Comparison of ENCODE assay signal across 11 mouse cellular contexts in the genomic region with DNA sequence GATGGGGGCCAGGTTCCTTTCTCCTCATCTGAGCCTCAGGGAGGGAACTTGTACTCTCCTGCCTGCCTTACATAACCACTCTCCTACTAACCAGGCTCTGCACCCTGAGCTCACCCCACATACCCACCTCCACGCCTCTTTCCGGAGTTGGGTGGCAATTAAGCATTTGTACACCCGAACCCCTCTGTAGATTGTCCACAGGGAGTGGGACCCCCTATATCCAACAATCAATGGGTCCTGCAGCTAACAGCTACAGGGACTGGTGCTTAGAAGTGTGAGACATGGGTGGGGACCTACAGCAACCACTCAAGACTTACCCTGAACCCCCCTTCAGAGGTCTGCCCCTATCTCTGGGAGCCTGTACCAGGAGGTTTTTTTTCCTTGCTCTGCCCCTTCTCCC. TPM values are rescaled to one million over a fixed set of nuclear protein-coding genes. Genes with fewer than 3 reads are reported as not detected.
DNase-seq lines count a peak whose midpoint lies in the region; ATAC-seq lines count a peak whose summit lies in the region.
"Had no signal": no experiment of that assay in that cellular context is flagged by ENCODE, and none has a peak within 500 bp of the region (broad histone marks: within the 10 kb centered on the region; RNA-seq: fewer than 3 reads in every experiment).

No protein-coding gene starts in this region.

- no peak for DNase-seq in heart, adult 9 months (ENCODE audit: low spot score in 2 of 2)
- no peak for DNase-seq in midbrain, embryonic 14.5 days
- DNase-seq in heart, postnatal 4 days = peak; percentile 17

- no peaks in the 10 kb centered on the region for H3K27me3 ChIP-seq in heart, embryonic 13.5 days (replicated peaks)
- H3K27me3 ChIP-seq in midbrain, embryonic 12.5 days = 0 out of 2 replicates have a peak, but pooled peaks cover 3% of the 10 kb centered on the region
- no peaks in the 10 kb centered on the region for H3K27me3 ChIP-seq in midbrain, embryonic 14.5 days (ENCODE audit: control insufficient read depth, insufficient read depth, low read length)
- no peaks in the 10 kb centered on the region for H3K27me3 ChIP-seq in stomach, embryonic 14.5 days (ENCODE audit: control insufficient read depth, insufficient read depth, low read length)

- no peak overlapping the region for H3K4me2 ChIP-seq in heart, embryonic 13.5 days
- H3K4me2 ChIP-seq in midbrain, embryonic 12.5 days (replicated peaks) = no peak overlapping the region
- H3K4me2 ChIP-seq in midbrain, embryonic 14.5 days (ENCODE audit: low read length) = no peak overlapping the region
- H3K4me2 ChIP-seq in stomach, embryonic 14.5 days (replicated peaks; ENCODE audit: low read depth, low read length) = peak overlapping the region; percentile 53

- ATAC-seq in heart, embryonic 13.5 days (ENCODE audit: extremely low read depth, insufficient number of reproducible peaks, low FRiP score, low TSS enrichment) = no peak
- no peak for ATAC-seq in midbrain, embryonic 12.5 days (ENCODE audit: low FRiP score, low read depth)
- ATAC-seq in midbrain, embryonic 14.5 days (ENCODE audit: low FRiP score, low TSS enrichment) = no peak
- ATAC-seq in stomach, embryonic 14.5 days (ENCODE audit: insufficient number of reproducible peaks, insufficient read depth, low FRiP score, low read depth) = no peak
- no peak for ATAC-seq in CD4-positive, CD25-positive, alpha-beta regulatory T cell, adult 4 months
- ATAC-seq in cerebellum, adult (ENCODE audit: insufficient number of reproducible peaks, low FRiP score, low TSS enrichment) = no peak

- H3K4me1 ChIP-seq in heart, embryonic 13.5 days = peaks cover 97% of the 10 kb centered on the region
- H3K4me1 ChIP-seq in midbrain, embryonic 12.5 days = peaks cover 25% of the 10 kb centered on the region
- H3K4me1 ChIP-seq in midbrain, embryonic 14.5 days (ENCODE audit: control insufficient read depth, insufficient read depth, low read length) = peaks cover 13% of the 10 kb centered on the region
- peaks cover 61% of the 10 kb centered on the region for H3K4me1 ChIP-seq in stomach, embryonic 14.5 days (ENCODE audit: control insufficient read depth, insufficient read depth, low read length)

- peaks cover 11% of the 10 kb centered on the region for H3K36me3 ChIP-seq in heart, embryonic 13.5 days
- H3K36me3 ChIP-seq in midbrain, embryonic 12.5 days = no peaks in the 10 kb centered on the region
- no peaks in the 10 kb centered on the region for H3K36me3 ChIP-seq in midbrain, embryonic 14.5 days (ENCODE audit: control insufficient read depth, insufficient read depth, low read length)
- H3K36me3 ChIP-seq in stomach, embryonic 14.5 days (ENCODE audit: control insufficient read depth, insufficient read depth, low read length) = peaks cover 18% of the 10 kb centered on the region

- H3K9ac ChIP-seq in heart, embryonic 13.5 days = peak overlapping the region; percentile 85
- no peak overlapping the region for H3K9ac ChIP-seq in midbrain, embryonic 12.5 days (replicated peaks)
- no peak overlapping the region for H3K9ac ChIP-seq in midbrain, embryonic 14.5 days (replicated peaks; ENCODE audit: low read length)
- H3K9ac ChIP-seq in stomach, embryonic 14.5 days (replicated peaks; ENCODE audit: low read depth, low read length) = peak overlapping the region; percentile 28; the same call in 1 of the 2 replicates

- 85% methylated on average over 3 of the region's 3 CpGs for WGBS in heart, embryonic 13.5 days
- WGBS in midbrain, embryonic 12.5 days = 97% methylated on average over 3 of the region's 3 CpGs
- WGBS in midbrain, embryonic 14.5 days = 98% methylated on average over 3 of the region's 3 CpGs
- WGBS in stomach, embryonic 14.5 days = 97% methylated on average over 3 of the region's 3 CpGs

- H3K27ac ChIP-seq in heart, embryonic 13.5 days (replicated peaks) = peak overlapping the region; percentile 99
- peak overlapping the region; percentile 81; the same call in 1 of the 2 replicates for H3K27ac ChIP-seq in midbrain, embryonic 12.5 days (replicated peaks)
- H3K27ac ChIP-seq in midbrain, embryonic 14.5 days (replicated peaks; ENCODE audit: low read depth, low read length) = no peak overlapping the region
- peak overlapping the region; percentile 97 for H3K27ac ChIP-seq in stomach, embryonic 14.5 days (ENCODE audit: low read length)

- H3K9me3 ChIP-seq in heart, embryonic 13.5 days = no peaks in the 10 kb centered on the region
- no peaks in the 10 kb centered on the region for H3K9me3 ChIP-seq in midbrain, embryonic 12.5 days
- H3K9me3 ChIP-seq in midbrain, embryonic 14.5 days (ENCODE audit: control insufficient read depth, low read length) = no peaks in the 10 kb centered on the region
- H3K9me3 ChIP-seq in stomach, embryonic 14.5 days (ENCODE audit: control insufficient read depth, low read depth, low read length) = no peaks in the 10 kb centered on the region

- no peak overlapping the region for H3K4me3 ChIP-seq in heart, embryonic 13.5 days
- no peak overlapping the region for H3K4me3 ChIP-seq in midbrain, embryonic 12.5 days
- no peak overlapping the region for H3K4me3 ChIP-seq in midbrain, embryonic 14.5 days (replicated peaks; ENCODE audit: low read depth, low read length)
- H3K4me3 ChIP-seq in stomach, embryonic 14.5 days (ENCODE audit: low read depth, low read length) = peak overlapping the region; percentile 12; the same call in 1 of the 2 replicates

RNA-seq across cellular contexts. Expression of gene Tnnt3, which starts 18.0 kb away (rescaled TPM):
- 4.0 and 5.4 TPM in 2 replicates for polyA plus RNA-seq in heart, embryonic 13.5 days (2015; fragmentation: Nextera tagmentation; extraction: Ambion mirVana)
- polyA plus RNA-seq in midbrain, embryonic 12.5 days (2016; fragmentation: Nextera tagmentation; extraction: Ambion mirVana) = 1.0 and 1.1 TPM in 2 replicates
- polyA plus RNA-seq in midbrain, embryonic 14.5 days (2014; fragmentation: Nextera tagmentation; extraction: Ambion mirVana) = 1.1 TPM in 1 of 2 replicates, not detected in the other
- total RNA-seq in heart, postnatal 4 days (2021) = 10 to 100 TPM in 1 of 2 experiments, under 1 TPM in 1; 0.98 to 10.9 TPM
- polyA plus RNA-seq in stomach, embryonic 14.5 days (2014; fragmentation: Nextera tagmentation; extraction: Ambion mirVana) = 2.2 and 2.6 TPM in 2 replicates
- polyA plus RNA-seq in CD4-positive, CD25-positive, alpha-beta regulatory T cell, adult 4 months (2017; shearing (Covaris generic)) = 1 to 10 TPM; 2.5 to 5.7 TPM

RNA-seq across cellular contexts. Expression of gene Lsp1, which starts 20.1 kb away (rescaled TPM):
- 51.0 and 54.6 TPM in 2 replicates for polyA plus RNA-seq in heart, embryonic 13.5 days (2015; fragmentation: Nextera tagmentation; extraction: Ambion mirVana)
- polyA plus RNA-seq in midbrain, embryonic 12.5 days (2016; fragmentation: Nextera tagmentation; extraction: Ambion mirVana) = 9.8 and 11.1 TPM in 2 replicates
- polyA plus RNA-seq in midbrain, embryonic 14.5 days (2014; fragmentation: Nextera tagmentation; extraction: Ambion mirVana) = 2.7 and 8.0 TPM in 2 replicates
- 100 to 1,000 TPM in 1 of 2 experiments, 10 to 100 TPM in 1; 93.3 to 108 TPM for total RNA-seq in heart, postnatal 4 days (2021)
- 194 and 211 TPM in 2 replicates for polyA plus RNA-seq in stomach, embryonic 14.5 days (2014; fragmentation: Nextera tagmentation; extraction: Ambion mirVana)
- 1,000 to 10,000 TPM; 1,098 to 1,582 TPM for polyA plus RNA-seq in CD4-positive, CD25-positive, alpha-beta regulatory T cell, adult 4 months (2017; shearing (Covaris generic))

RNA-seq across cellular contexts. Expression of gene Tnni2, which starts 39.1 kb away (rescaled TPM):
- 34.8 and 41.9 TPM in 2 replicates for polyA plus RNA-seq in heart, embryonic 13.5 days (2015; fragmentation: Nextera tagmentation; extraction: Ambion mirVana)
- polyA plus RNA-seq in midbrain, embryonic 12.5 days (2016; fragmentation: Nextera tagmentation; extraction: Ambion mirVana) = 0.66 TPM in 1 of 2 replicates, not detected in the other
- not detected in 2 replicates for polyA plus RNA-seq in midbrain, embryonic 14.5 days (2014; fragmentation: Nextera tagmentation; extraction: Ambion mirVana)
- total RNA-seq in heart, postnatal 4 days (2021) = 10 to 100 TPM in 1 of 2 experiments, 1 to 10 TPM in 1; 6.6 to 16.4 TPM
- polyA plus RNA-seq in stomach, embryonic 14.5 days (2014; fragmentation: Nextera tagmentation; extraction: Ambion mirVana) = 4.6 and 5.8 TPM in 2 replicates
- polyA plus RNA-seq in CD4-positive, CD25-positive, alpha-beta regulatory T cell, adult 4 months (2017; shearing (Covaris generic)) = not detected

RNA-seq across cellular contexts. Expression of gene Syt8, which starts 46.0 kb away (rescaled TPM):
- polyA plus RNA-seq in heart, embryonic 13.5 days (2015; fragmentation: Nextera tagmentation; extraction: Ambion mirVana) = 0.19 and 0.41 TPM in 2 replicates
- polyA plus RNA-seq in midbrain, embryonic 12.5 days (2016; fragmentation: Nextera tagmentation; extraction: Ambion mirVana) = 0.56 TPM in 1 of 2 replicates, not detected in the other
- polyA plus RNA-seq in midbrain, embryonic 14.5 days (2014; fragmentation: Nextera tagmentation; extraction: Ambion mirVana) = not detected in 2 replicates
- not detected for total RNA-seq in heart, postnatal 4 days (2021)
- 4.8 and 6.6 TPM in 2 replicates for polyA plus RNA-seq in stomach, embryonic 14.5 days (2014; fragmentation: Nextera tagmentation; extraction: Ambion mirVana)
- polyA plus RNA-seq in CD4-positive, CD25-positive, alpha-beta regulatory T cell, adult 4 months (2017; shearing (Covaris generic)) = not detected
- total RNA-seq: adrenal gland, postnatal 14 days; layer of hippocampus, postnatal 14 days had no signal
- polyA plus RNA-seq: cerebellum, adult 2 months had no signal

RNA-seq across cellular contexts. Expression of gene Mrpl23, which starts 51.8 kb away (rescaled TPM):
- polyA plus RNA-seq in heart, embryonic 13.5 days (2015; fragmentation: Nextera tagmentation; extraction: Ambion mirVana) = 15.6 and 17.7 TPM in 2 replicates
- polyA plus RNA-seq in midbrain, embryonic 12.5 days (2016; fragmentation: Nextera tagmentation; extraction: Ambion mirVana) = 10.3 and 15.0 TPM in 2 replicates
- polyA plus RNA-seq in midbrain, embryonic 14.5 days (2014; fragmentation: Nextera tagmentation; extraction: Ambion mirVana) = 11.9 and 23.9 TPM in 2 replicates
- 1 to 10 TPM; 3.7 to 6.4 TPM for total RNA-seq in heart, postnatal 4 days (2021)
- 32.6 and 35.6 TPM in 2 replicates for polyA plus RNA-seq in stomach, embryonic 14.5 days (2014; fragmentation: Nextera tagmentation; extraction: Ambion mirVana)
- 1 to 10 TPM; 2.6 to 3.0 TPM for polyA plus RNA-seq in CD4-positive, CD25-positive, alpha-beta regulatory T cell, adult 4 months (2017; shearing (Covaris generic))

Comparison
In these comparisons a context has a peak if more than half of its experiments do, and no peak if none do; other contexts are left out.
1. H3K9ac ChIP-seq: peak in heart, embryonic 13.5 days (single experiment) and stomach, embryonic 14.5 days (single experiment); none in midbrain, embryonic 12.5 days (single experiment) and midbrain, embryonic 14.5 days (single experiment).